Mouse (Mus musculus) adrenal gland, postnatal 4 days (tissue): ENCODE results near the gene Pacs2. TPM values are rescaled to one million over a fixed set of nuclear protein-coding genes. Genes with fewer than 3 reads are reported as not detected.

Experiments
- DNase-seq, 2 experiments: peaks; one replicate each; pipeline ENCODE4 v3.0.0; 2021 to 2022; ENCODE audit warnings: low spot score in 2 of 2, mixed read lengths in 2 of 2
- long read RNA-seq, 2 experiments: library from polyadenylated mRNA; stranded (forward); transcript quantifications; one replicate each; pipeline ENCODE4 v2.0.0; 2021
- total RNA-seq, 2 experiments: library from RNA; stranded (reverse); gene quantifications; 2 replicates each; pipeline ENCODE4 v1.2.3; 2021

Gene Pacs2
- total RNA-seq = 10 to 100 TPM; 46.0 to 50.4 TPM
- long read RNA-seq, experiment 1, full-length matches to known transcripts = 1 of 9 reads
- long read RNA-seq, experiment 1, partial matches to known transcripts = 3 of 9 reads
- long read RNA-seq, experiment 1, other reads (novel, unspliced or antisense) = 5 of 9 reads
- long read RNA-seq, experiment 2, full-length matches to known transcripts = 4 of 26 reads
- long read RNA-seq, experiment 2, partial matches to known transcripts = 20 of 26 reads
- long read RNA-seq, experiment 2, other reads (novel, unspliced or antisense) = 2 of 26 reads

DNA sequence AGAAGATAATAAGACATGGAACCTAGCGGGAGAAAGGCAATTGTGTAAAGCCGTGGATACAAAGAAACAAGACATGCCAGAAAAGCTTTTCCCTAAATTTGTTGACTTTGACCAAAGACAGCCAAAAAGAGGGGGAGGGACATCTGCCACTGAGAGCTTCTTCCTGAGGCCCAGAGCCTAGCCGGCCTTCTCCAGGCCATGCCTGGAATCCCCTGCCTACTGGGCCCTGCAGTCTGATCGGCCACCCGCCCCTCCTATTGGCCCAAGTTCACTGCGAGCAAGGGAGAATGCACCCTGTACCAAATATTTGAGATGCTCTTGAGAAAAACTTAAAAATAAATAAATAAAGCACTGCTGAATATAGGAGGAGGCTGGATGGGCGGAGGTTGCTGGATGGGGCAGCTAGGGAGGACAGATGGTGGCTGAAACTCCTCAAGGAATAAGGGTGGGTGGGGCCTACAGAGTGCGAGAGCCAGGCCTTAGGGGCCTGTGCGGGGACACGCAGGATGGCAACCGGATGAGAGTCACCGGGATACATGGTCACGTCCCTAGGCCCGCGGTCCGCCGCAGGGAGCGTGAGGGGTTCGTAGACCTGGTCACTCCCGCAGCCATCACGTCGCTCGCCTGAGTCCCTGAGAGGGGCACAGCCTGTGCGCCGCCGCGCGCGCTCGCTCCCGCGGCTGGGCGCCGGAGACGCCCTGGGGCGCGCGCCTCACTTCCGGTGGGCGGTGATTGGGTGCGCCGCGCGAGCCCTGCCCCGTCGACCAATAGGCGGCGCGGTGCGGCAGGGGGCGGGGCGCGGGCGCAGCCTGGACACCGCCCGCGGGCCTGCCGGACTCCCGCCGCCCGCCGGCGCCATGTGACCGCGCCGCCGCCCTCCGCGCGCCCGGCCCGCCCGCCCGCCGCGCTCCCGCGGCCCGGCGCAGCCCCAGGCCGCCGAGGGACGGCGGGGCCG is at the start of gene Pacs2:
Pacs2 (plus strand) TSS at position 905 of the 955 bp plus-strand sequence.
- peak; percentile 84 to 89 for DNase-seq

- no peak for DNase-seq
Observed at GRCm38 (mm10) chr12:112965783-112966182, 48.5 kb upstream of the Pacs2 start.

DNA sequence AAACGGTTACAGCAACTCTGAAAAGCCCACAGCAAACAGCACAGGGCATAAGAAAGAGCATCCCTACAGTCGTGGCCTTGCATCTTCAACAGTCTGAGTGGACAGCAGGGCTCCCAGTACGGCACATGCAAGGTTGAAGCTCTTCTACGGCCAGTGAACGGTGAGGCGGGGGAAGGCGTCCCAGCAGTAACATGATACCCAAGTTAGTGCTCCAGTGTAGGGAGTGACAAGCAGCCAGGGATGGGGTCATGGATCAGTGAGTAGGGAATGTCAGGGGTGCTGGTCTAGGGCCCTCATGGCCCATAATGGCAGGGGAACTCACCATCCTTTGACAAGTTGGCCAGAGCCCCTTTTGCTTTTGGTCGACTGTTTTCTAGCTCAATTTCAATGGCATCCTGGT is 45.4 kb upstream of the Pacs2 start:
- no peak for DNase-seq

GRCm38 (mm10) chr12:112969616-112970015 is 44.7 kb upstream of the Pacs2 start:
- DNase-seq = no peak

DNA sequence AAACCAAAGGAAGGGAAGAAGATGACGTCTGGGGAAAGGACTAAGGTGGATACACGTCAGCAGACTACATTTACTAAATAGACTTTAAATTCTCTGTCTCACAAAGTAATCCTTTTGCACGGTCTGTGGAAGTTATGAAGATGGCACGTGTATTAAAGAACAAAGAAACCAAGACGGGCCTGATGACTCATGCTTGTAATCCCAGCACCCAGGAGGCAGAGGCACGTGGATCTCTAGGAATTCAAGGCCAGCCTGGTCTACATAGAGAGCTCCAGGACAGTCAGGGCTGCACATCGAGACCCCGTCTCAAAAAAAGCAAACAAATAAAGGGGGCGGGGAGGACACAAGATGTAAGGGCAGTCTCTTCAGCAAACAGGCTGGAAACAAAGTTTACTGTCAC is 39.6 kb upstream of the Pacs2 start:
- no peak for DNase-seq

DNA sequence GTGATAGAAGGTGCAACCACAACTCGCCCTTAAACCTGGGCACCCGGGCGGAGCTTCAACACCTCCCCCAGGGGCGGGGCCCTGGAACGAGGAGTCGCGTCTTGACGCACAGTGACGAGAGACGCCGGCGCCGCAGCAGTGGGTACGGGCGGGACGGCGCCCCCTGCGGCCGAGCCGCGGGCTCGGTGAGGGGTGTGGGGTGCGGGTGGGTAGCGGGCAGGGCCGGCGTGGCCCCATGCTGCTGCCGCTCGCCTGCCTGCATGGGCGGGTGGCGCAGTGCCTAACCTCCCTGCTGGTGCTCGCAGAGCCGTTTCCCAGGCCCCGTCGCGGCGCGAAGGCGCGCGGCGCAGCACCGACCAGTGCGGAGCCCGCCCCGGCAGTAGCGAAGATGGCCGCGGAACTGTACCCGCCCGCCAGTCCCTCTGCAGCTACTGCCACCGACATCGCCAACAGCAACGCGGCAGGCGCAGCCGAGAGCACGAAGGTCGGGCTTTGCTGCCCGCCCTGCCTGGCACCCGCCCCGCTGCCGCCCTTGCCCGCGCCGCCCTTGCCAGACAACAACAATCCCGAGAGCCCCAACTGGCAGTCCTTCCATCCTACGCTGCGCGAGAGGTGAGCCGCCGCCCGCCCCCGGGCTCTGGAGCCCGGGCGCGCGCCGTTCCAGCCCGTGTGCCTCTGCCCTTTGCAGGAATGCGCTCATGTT is 37.8 kb upstream of the Pacs2 start, which contains the start of gene Btbd6:
Btbd6 (plus strand) TSS at position 112 of the 703 bp plus-strand sequence.
- DNase-seq = peak; percentile 81 to 83

GRCm38 (mm10) chr12:112977156-112977555 is 37.2 kb upstream of the Pacs2 start:
- no peak for DNase-seq

GRCm38 (mm10) chr12:112982031-112982430 is 32.3 kb upstream of the Pacs2 start:
- DNase-seq = no peak

GRCm38 (mm10) chr12:112985346-112985745 is 29.0 kb upstream of the Pacs2 start:
- no peak for DNase-seq

- no peak for DNase-seq
Observed at GRCm38 (mm10) chr12:112987877-112988276, 26.4 kb upstream of the Pacs2 start.

GRCm38 (mm10) chr12:112990706-112991405 is 23.5 kb upstream of the Pacs2 start:
- no peak for DNase-seq

DNA sequence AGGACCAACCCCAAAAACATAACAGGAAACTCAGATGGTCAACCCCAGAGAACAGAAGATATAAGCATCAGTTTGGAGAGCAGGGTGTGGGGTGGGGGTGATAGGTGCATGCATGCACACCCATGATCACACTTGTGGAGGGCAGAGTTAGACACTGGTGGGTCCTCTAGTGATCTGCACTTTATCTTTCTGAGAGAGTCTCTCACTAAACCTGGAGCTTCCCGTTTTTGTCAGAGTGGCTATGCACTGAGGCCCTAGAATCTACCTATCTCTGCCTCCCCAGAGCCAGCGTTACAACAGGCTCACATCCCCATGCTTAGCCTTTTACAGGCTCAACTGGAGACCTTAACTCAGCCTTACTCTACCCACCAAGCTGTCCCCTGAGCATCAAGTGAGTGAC is 22.9 kb upstream of the Pacs2 start:
- DNase-seq = no peak

DNA sequence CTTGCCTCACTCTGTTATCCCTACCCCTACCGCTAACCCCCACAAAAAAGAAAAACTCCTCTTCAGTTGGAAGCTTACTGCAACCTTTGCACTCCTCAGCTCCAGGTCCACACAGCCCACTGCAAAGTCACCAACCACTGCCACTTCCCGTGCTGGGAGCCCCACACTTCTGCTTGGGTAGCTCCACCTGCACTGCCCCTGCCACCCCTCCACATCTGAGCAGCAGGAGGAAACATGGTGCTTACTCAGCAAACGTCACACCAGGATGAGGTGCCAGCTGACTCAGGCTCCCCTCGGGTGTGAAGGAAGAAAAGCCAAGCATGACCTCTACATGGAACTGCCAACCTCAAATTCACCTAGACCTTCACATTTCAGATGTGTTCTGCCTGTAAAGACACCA is 20.2 kb upstream of the Pacs2 start:
- DNase-seq = no peak

DNA sequence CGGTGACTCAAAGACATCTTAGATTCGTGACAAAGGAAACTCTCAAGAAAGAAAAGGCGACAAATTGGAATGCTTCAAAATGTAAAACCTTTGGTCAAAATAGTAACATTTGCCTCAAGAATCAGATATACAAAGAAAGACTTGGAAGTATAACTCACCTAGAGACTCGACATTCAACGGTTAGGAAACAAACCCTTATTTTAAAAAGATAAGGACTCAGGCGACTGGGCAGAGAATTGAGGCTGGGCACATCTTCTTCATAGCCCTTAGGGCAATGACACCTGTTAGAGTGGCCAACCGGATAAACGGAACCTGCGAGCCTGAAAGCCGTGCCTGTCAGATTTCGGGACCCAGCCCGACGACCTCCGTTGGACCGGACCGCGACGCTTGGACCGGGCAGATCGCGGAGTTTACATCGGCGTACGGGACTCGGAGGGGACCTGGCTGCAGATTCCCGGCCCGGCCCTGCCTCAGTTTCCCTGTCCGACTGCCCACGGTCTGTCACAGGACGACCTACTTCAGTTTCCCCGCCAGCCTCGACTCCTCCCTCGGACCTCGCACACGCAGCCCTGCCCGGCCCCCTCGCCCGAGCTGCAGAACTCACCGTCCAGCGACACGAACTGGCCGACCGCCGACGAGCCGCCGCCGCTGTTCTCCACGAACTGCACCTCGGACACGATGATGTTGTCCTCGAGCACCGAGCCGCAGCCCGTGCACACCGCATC is 14.6 kb upstream of the Pacs2 start:
- DNase-seq = no peak

GRCm38 (mm10) chr12:113000294-113001132 is 13.8 kb upstream of the Pacs2 start, which contains the start of gene Brf1:
Gene Brf1 (minus strand): TSS chr12:113000704.
- peak; percentile 78 to 92 for DNase-seq

GRCm38 (mm10) chr12:113001133-113001474 is 13.2 kb upstream of the Pacs2 start:
- no peak for DNase-seq

- DNase-seq = no peak
Observed at GRCm38 (mm10) chr12:113002667-113003066, 11.6 kb upstream of the Pacs2 start.

- DNase-seq = no peak
Observed at GRCm38 (mm10) chr12:113004011-113004410, 10.3 kb upstream of the Pacs2 start.

DNA sequence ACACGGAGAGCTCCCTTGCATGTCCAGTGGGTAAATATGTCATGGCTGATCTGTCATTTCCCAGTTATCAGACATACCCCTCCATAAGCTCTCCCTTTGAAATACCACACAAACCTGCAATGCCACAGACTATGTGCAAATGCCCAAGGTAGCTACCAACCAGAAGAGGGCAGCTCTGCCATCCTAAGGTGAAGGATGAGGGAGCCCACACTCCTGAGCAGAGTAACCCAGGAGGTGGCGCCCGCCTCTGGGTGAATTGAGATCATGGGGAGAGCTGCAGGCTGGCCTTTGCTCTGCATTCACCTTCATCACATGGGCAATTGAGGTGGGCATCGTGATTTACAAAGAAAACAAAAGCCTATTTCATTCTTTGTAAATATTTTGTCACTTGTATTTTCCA is 9.3 kb upstream of the Pacs2 start:
- peak in 1 of 2 experiments; percentile 26 for DNase-seq
